Mouse (Mus musculus): ENCODE results near the gene P2rx6.
"Not testable (repeated sequence)": the region's sequence is repeated elsewhere in the genome, so short reads cannot be mapped to it uniquely, and the experiment has no call there.

The P2rx6 gene

DNA sequence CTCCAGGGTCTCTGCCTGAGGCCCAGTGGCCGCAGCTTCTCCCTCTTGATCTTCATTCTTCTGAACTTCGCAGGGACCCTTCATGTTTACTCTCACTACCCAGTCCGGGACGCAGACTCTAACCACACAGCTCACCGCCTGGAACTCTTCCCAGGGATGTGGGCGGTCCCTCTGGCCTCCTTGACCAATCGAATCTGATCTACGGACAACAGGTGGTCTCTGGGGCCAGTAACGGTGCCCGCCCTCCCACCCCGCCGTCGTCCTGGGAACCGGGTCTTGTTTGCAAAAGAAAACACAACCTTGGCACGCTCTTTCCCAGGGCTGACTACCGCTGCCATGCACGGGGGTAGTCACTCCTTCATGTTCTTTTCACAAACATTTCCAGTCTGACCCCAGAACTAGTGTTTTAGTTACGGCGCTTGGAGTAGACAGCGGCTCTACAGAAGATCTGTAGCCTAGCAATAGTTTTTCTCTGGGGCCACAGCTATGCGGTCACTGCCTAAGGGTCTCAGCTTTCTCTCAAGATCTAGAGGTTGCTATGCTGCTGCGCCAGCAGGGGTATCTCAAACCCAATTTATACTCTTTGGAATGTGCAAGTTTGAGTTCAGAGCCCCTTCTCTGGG, 446 bp upstream of the P2rx6 start, which contains the start of gene Lrrc74b:
Gene Lrrc74b, minus strand, starts transcription at position 120 of the 623 bp plus-strand sequence.
- DNase-seq (ENCODE audit: low spot score): no peak

DNA sequence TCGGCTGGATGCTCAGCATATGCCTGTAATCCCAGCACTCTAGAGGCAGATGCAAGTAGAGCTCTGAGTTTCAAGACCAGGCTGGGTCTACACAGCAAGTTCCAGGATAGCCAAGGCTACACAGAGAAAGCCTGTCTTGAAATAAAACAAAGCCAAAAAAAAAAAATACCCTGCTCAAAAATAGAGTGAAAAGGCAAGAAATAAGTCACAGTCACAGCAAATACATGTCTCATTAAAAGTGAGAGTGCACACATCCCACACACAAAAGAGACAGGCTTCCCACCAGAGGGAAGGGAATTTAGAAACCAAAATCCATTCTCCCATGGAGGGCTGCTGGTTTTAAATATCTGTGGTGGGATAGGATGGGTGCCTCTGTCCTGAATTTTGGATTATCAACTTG, 1.9 kb downstream of the P2rx6 start:
- DNase-seq (ENCODE audit: low spot score): no peak

DNA sequence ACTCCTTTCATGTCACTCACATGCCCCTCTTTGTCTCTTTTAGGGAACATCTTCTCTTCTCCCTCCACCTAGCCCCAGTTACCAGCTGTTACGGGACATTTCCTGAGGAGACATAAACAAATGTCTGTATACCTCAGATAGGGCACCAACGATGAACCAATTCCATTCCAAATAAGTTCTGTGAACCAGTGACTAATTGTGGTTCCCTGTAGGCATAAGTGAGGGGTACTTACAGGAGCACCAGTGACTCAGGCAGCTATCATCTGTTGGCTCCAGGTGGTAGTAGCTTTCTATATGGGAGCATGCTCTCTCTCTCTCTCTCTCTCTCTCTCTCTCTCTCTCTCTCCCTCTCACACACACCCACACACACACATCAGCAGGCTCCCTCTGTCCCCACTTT, 2.5 kb downstream of the P2rx6 start:
- no peak for DNase-seq (ENCODE audit: low spot score)

DNA sequence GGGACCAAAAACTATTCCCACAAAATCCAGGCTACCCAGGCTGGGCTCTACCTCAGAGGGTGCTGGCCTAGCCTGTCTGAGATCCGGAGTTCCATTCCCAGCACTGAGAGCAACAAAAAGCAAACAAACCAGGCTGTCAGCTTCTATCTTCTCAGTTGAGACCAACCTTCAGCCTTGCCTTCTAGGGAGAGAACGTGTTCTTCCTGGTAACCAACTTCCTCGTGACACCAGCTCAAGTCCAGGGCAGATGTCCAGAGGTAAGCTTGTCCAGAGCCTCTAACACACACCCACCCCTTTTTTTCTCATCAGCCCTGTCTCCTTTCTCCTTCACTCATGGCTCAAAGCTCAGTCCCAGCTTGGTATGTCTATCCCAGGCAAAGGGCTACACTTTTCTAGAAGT, 3.1 kb downstream of the P2rx6 start:
- no peak for DNase-seq (ENCODE audit: low spot score)

DNA sequence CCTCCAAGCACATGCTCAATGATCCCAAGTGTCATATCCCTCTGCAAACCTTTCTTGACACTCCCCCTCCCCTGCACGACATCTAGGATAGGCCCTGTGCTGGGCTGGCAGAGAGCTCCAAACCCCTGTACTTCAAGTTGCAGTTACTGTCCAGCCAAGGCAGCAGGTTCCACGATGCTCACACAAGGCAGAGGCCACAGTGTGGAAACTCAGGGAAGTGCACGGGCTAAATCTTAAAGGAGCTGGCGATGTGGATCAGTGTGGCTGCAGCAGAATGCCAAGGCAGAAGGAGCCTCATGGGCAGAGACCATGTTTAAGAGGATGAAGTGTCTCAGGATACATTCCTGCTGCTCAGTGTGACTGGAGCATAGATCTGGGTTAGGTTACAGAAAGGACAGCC, 4.5 kb downstream of the P2rx6 start:
- DNase-seq (ENCODE audit: low spot score): no peak

DNA sequence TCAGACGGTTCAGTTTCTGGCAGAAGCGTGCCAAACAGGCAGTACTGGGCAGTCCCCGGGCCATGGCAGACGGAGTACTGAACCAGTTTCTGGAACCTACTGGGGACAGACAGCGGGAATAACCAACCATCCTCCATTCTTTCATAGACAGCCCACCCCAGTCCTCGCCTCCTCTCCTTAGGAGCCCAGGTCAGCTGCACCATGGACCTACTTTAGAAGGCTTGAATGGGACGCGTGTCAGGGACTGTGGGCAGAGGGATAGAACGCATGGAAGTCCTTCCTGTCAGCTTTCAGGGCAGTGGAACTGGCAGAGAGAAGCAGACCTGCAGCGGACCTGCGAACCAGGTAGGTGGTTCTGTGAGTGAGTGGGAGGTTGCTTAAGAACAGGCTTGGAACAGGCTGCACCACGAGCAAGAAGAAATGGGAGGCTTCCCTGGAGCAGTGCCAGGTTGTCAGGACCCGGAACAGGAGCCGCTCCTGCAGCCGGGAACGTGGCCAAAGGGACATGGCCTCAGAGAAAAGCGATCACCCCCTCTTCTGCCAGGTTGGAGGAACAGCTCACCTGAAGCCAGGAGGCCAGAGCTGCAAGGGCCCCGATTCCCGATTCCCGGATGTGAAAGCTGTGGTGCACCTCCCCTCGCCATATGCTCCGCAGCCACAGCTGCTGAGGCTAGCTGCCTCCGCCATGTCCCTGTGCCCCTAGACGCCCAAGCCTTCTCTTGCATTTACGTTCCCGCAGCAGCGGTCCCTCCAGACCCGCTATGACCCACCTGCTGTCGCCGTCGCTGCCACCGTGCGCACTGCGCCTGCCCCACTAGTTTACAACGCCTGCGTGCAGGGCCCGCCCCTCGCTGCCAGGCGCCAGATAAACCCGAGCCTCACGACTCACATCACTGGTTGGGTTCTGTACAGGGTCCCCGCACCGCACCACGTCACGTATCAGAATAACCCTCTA, 14.5 kb downstream of the P2rx6 start:
- no peak for DNase-seq (ENCODE audit: low spot score)

DNA sequence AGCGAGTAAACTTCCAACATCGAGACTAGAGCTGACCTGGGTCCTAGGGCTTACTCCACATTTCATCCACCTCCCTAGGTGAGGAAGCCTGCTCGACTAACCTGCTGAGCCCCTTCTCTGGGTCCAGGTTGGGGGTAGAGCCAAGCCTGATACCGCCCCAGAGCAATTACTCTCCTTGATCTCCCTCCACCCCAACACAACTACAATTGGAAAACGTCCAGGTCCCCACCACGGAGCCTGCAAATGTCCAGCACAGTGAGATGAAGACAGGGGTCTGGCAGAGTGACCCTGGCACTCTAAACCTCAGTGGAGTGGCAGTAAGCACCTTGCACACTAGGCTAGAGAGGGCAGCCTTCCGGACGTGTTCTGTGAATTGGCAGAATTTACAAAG, 15.1 kb downstream of the P2rx6 start:
- no peak for DNase-seq (ENCODE audit: low spot score)

DNA sequence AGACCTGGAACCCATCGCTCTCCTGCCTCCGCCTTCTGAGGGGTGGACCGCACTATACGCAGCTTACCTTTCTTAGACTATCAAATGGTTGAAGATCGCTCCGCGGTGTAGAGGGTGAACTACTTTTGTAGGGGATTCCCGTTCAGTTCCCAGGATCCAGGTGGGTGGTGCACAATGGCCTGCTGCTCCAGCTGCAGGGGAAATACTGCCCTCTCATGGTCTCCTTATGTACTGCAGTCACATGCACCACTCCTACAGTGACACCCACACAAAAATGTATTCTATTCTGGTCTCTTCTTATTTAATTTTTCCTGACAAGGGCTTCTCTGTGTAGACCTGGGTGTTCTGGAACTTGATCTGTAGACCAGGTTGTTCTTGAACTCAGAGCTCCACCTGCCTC, 21.4 kb downstream of the P2rx6 start, which contains the start of gene Slc7a4:
Gene Slc7a4, minus strand, starts transcription at position 151 of the 400 bp plus-strand sequence.
- no peak for DNase-seq (ENCODE audit: low spot score)

DNA sequence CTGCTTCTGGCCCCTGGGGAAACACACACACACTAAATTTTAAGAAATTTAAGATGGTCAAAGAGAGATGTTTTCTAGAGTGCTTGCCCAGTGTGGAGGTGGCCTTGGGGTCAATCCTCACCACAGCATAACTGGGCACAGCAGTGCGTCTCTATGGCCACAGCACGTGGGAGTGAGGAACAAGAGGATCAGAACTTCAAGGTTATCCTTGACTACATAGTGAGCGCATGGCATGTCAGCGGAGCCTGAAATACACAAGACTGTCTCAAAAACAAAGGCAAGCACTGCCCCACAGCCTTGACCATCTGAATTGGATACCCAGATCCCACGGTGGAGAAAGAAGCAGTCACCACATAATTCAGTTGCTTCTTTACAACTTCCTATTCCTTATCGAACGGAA, 22.9 kb downstream of the P2rx6 start:
- DNase-seq (ENCODE audit: low spot score): no peak

DNA sequence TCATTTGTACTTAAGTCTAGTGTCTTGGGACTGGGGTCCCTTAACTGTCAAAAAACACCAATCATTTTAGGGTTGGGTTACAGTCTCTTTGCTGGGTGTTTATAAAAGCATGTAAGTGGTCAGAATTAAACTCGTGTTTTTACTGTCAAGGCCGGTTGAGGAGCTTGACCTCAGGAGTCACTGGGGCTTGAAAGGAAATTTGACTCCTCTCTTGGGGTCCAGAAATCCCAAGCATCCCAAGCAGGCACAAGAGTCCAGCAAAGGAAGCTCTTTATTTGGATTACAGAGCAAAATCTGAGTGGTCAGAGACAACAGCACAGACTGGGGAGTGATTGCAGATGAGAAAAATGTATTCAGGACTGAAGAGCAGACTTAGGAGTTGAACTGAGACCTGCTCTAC, 29.0 kb downstream of the P2rx6 start:
- no peak for DNase-seq (ENCODE audit: low spot score)

DNA sequence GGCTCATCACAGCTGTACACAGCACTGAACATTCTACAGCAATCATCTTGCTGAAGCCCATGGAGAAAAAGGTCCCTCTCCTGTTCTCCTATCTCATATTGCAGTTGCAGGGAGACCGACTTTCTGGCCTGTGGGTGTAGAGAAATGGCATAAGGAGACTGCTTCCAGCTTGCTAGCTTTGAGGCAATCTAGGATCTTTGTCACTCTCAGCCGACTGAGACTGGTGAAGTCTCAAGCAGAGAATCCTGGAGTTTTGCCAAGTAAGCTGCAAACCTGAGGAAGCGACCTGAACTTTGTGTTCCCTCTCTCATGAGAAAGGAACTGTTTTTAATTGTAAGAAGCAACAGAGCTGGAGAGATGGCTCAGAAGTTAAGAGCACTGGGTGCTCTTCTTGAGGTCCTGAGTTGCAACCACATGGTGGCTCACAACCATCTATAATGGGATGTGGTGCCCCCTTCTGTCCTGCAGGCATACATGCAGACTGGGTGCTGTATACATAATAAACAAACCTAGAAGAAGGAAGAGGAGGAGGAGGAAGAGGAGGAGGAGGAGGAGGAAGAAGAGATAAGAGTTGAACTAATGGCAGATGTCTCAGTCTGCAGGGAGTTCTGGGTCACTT, 39.4 kb downstream of the P2rx6 start:
- no peak for DNase-seq (ENCODE audit: low spot score)

DNA sequence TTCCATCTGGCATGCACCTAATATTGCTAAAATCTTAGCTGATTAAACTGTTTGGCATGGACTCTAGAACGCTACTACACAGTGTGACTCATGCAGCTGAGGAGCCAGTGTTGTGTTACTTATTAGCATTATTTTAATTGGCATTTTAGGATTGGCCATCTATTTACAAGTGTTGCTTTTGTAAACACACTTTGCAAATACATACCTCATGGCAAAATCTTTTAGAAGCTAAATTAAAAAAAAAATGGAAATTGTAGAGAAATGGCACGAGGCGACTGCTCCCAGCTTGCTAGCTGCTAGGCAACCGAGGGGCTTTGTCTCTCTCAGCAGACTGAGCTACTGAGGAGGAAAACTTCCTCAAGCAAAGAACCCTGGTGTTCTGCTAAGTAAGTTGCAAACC, 43.3 kb downstream of the P2rx6 start:
- DNase-seq (ENCODE audit: low spot score): no peak

DNA sequence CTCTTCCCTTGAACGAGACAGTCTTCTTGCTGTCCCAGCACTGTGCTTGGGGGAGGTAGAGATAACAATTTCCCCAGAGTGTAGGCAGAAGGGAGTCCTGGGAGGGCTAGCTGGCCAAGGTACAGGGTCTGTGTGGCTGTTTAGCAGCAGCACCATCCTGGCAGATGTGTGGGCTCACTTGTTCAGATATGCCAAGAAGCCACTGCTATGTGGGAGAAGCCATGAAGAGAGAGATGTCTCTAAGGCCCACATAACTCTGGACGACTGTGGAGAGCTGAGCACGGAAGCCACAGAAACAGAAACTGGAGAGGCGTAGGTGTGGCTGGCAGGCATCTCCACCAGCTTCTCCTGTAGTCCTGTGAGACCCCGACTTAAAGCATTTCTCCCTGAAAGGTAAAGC, 44.0 kb downstream of the P2rx6 start:
- no peak for DNase-seq (ENCODE audit: low spot score)

DNA sequence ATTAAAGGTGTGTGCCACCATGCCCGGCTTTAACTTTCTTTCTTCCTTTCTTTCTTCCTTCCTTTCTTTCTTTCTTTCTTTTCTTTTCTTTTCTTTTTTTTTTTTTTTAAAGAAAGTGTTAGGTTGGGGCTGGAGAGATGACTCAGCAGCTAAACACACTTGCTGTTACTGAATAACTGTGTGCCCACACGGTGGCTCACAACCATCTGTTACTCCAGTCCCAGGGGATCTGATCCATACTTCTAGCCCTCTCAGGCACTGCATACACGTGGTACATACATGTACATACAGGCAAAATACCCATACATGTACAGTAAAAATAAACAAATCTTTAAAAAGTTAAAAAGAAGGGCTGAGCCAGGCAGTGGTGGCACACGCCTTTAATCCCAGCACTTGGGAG, 49.7 kb downstream of the P2rx6 start:
- no peak for DNase-seq (ENCODE audit: low spot score)

DNA sequence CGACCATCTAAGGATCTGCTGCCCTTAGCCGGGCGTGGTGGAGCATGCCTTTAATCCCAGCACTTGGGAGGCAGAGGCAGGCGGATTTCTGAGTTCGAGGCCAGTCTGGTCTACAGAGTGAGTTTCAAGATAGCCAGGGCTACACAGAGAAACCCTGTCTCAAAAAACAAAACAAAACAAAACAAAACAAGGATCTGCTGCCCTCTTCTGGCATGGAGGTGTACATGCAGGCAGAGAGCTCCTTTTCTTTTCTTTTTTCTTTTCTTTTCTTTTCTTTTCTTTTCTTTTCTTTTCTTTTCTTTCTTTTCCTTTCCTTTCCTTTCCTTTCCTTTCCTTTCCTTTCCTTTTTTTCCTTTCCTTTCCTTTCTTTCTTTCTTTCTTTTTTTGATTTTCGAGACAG, 53.1 kb downstream of the P2rx6 start:
- DNase-seq (ENCODE audit: low spot score): not testable (repeated sequence)

DNA sequence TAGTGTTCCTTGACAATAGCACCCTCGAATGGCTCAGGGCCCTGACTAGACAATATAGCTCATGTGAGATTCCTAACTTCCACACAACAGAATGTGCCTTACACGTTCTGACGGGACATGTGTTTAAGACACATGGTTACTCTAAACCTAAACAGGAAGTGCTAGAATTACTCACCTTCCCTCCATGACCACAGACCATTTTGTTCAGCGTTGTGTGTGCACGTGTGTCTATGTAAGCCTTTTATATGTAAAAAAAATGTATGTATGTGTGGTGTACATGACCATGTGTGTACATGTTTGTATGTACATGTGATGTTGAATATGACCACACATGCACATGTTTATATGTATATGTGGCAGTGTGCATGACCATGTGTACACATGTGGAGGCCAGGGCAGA, 54.5 kb downstream of the P2rx6 start:
- DNase-seq (ENCODE audit: low spot score): no peak

DNA sequence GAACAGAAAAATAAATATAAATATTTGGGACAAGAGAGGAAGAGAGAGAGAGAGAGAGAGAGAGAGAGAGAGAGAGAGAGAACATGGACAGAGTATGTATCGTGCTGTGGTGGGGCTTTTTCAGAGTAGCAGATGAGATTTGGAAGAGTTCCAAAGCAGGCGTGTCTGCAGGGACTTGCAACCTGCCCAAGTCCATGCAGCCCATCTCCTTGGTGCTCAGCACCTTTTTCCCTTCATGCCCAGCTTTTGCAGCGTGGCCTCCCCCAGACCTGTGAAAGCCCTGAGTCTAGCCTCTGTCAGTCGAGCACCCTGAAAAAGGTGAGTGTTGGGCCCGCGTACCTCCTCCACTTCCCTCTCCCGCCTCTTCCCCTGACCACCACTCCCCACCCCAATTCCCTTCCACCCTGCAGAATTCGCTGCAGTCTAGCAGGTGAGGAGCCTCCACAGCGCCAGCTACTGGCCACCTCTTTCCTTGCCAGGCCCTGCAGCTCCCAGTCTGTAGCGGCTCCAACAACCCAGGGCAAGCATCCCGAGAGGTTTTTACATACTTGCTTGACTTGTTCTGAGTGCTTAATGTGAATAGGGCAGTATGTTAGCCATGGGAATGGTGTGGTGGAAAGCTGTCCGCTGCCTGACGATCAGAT, 56.4 kb downstream of the P2rx6 start:
- DNase-seq (ENCODE audit: low spot score): no peak

DNA sequence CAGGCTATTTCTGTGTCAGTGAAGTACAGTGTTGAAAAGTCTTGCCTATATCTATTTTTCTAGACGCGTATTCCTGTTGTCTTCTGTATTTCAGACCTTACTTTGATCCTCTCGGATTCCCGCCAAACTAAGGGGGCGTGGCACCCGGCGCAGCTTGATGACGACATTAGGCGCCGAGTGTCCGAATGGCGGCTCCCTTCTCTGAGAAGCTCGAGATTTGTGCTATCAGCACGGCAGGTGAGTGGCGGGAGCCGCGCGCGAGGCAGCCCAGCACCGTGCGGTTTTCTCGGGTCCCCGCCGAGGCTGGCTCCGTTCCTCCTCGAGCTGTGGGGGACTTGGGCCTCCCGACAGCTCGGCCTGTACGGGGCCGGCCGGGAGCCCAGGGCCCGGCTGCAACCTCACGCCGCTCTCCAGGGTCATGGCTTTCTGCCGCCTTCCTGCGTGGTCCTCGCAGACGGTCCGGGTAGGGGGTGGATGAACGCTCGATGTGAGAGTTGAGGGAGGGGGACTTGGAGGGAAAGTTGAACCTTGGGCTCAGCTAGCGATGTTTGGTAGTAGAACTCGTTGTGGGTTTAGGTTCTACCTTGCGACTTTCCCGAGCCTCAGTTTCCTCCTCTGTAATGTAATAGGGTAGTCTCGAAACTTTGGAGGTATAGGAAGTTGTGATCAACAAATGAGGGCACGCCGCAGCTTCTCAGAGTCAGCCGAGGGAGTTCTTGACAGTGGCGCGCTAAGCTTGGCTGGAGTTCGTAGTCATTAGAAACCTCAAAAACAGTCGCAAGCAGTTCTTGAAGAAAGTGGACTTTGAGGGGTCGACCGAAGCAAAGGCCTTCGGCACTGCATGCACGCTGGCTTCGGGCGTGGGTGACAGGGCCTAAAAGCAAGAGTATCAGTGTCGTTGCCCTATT, 57.8 kb downstream of the P2rx6 start, which contains the start of gene Smpd4:
Gene Smpd4, plus strand, starts transcription at position 157 of the 908 bp plus-strand sequence.
- peak; percentile 86 for DNase-seq (ENCODE audit: low spot score)

DNA sequence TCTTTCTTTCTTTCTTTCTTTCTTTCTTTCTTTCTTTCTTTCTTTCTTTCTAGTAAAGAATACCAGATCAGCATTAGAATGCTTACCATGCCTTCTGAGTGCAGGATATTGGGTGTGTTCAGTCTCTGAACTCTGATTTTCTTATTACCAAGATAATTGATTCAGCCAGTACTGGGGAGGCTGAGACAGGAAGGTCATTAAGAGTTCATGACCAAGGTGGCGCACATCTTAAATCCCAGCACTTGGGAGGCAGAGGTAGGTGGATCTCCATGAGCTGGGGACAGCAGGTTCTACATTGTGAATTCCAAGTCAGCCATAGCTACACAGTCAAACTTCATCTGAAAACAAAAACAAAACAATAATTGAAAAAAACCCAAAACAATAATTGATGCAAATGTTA, 60.3 kb downstream of the P2rx6 start:
- DNase-seq (ENCODE audit: low spot score): no peak

DNA sequence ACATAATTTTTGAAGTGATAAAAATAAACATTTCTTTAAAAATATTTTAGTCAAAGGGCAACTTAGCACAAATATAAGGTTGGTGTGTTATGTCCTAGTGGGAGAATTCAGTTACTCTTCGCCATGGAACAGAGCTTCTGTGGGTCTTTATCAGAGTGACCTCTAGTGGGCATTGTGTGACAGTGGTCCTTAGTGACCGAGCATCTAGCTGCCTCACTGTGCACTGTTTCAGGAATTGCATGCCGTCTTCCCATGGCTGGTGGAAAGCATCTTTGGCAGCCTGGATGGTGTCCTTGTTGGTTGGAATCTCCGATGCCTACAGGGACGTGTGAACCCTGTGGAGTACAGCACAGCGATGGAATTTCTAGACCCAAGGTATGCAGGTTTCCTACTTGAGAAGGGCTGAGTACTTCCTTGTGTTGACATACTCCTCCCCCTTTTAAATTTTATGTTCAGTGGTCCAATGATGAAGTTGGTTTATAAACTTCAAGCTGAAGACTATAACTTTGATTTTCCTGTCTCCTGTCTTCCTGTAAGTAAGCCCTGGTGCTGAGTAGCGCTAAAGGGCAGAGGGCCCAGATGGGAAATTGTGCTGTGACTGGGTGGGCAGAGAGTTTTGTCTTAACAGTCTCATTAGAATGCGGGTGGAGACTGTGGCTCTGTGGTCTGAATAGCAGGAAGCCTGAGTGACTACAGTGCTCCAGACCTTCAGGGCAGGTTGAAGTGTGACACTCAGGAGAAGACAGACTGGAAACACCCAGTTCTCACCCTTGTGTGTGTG, 64.0 kb downstream of the P2rx6 start:
- DNase-seq (ENCODE audit: low spot score): no peak

DNA sequence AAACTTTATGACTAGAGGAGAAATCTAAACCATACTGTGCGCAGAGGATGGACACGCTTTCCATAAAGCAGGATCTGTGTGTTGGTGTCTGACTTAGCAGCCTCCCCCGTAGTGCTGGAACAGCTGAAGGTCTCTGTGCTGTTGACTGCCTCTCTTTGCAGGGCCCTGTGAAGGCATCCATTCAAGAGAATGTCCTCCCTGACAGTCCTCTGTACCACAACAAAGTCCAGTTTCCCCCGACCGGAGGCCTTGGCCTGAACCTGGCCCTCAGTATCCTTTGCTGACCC, 64.5 kb downstream of the P2rx6 start:
- no peak for DNase-seq (ENCODE audit: low spot score)

Measured in layer of hippocampus, adult 9-10 months (tissue).